ENCODE assay signal across 17 mouse cellular contexts in genomic region chr2:74738623-74739475, GRCm38 (mm10). TPM values are rescaled to one million over a fixed set of nuclear protein-coding genes. Genes with fewer than 3 reads are reported as not detected.
DNase-seq lines count a peak whose midpoint lies in the region; ATAC-seq and TF ChIP-seq lines count a peak whose summit lies in the region.
"Had no signal": no experiment of that assay in that cellular context is flagged by ENCODE, and none has a peak within 500 bp of the region (broad histone marks: within the 10 kb centered on the region; RNA-seq: fewer than 3 reads in every experiment).

No protein-coding gene starts in this region.

- no peak for TF ChIP-seq CTCF in kidney, adult 2 months (conservative IDR thresholded peaks at IDR 0.05; ENCODE audit: insufficient read depth, insufficient read length, low read depth, low read length)
- TF ChIP-seq CTCF in intestine, postnatal 0 days (IDR thresholded peaks at IDR 0.05; ENCODE audit: low read depth), result no peak

- H3K9me3 ChIP-seq in embryonic facial prominence, embryonic 14.5 days (ENCODE audit: control insufficient read depth, low read length), result no peaks in the 10 kb centered on the region
- H3K9me3 ChIP-seq in intestine, postnatal 0 days (ENCODE audit: control insufficient read depth), result no peaks in the 10 kb centered on the region
- H3K9me3 ChIP-seq in neural tube, embryonic 14.5 days (ENCODE audit: control insufficient read depth, low read length), result no peaks in the 10 kb centered on the region
- H3K9me3 ChIP-seq: embryonic facial prominence, embryonic 15.5 days; heart, embryonic 10.5 days had no signal

- peak overlapping the region; percentile 35 for H3K4me2 ChIP-seq in embryonic facial prominence, embryonic 14.5 days (ENCODE audit: low read depth, low read length)
- H3K4me2 ChIP-seq in intestine, postnatal 0 days (replicated peaks; ENCODE audit: low read depth), result peak overlapping the region; percentile 35; the same call in 1 of the 2 replicates
- H3K4me2 ChIP-seq in neural tube, embryonic 14.5 days (ENCODE audit: low read depth, low read length), result peak overlapping the region; percentile 66
- H3K4me2 ChIP-seq: embryonic facial prominence, embryonic 15.5 days had no signal

- intact Hi-C loops in gastrocnemius, postnatal 36 days (cut with DNase I), result no loop called here

- H3K4me3 ChIP-seq in kidney, adult 2 months (ENCODE audit: insufficient read depth, low read depth, low read length), result no peak overlapping the region
- H3K4me3 ChIP-seq in embryonic facial prominence, embryonic 14.5 days (ENCODE audit: low read depth, low read length), result peak overlapping the region; percentile 17; the same call in 1 of the 2 replicates
- no peak overlapping the region for H3K4me3 ChIP-seq in intestine, postnatal 0 days (ENCODE audit: low read depth, low read length)
- peak overlapping the region; percentile 2; the same call in 1 of the 2 replicates for H3K4me3 ChIP-seq in neural tube, embryonic 14.5 days (ENCODE audit: low read depth, low read length)
- H3K4me3 ChIP-seq: embryonic facial prominence, embryonic 15.5 days; heart, embryonic 10.5 days had no signal

- H3K36me3 ChIP-seq in kidney, adult 2 months (ENCODE audit: control insufficient read depth, insufficient read depth, low read length), result no peaks in the 10 kb centered on the region
- H3K36me3 ChIP-seq in embryonic facial prominence, embryonic 14.5 days (ENCODE audit: control insufficient read depth, insufficient read depth, low read length), result no peaks in the 10 kb centered on the region
- no peaks in the 10 kb centered on the region; the same call in 1 of the 2 replicates for H3K36me3 ChIP-seq in intestine, postnatal 0 days (ENCODE audit: control insufficient read depth, insufficient read depth)
- peaks cover 5% of the 10 kb centered on the region; the same call in 1 of the 2 replicates for H3K36me3 ChIP-seq in neural tube, embryonic 14.5 days (ENCODE audit: control insufficient read depth, insufficient read depth, low read length)
- H3K36me3 ChIP-seq: embryonic facial prominence, embryonic 15.5 days; heart, embryonic 10.5 days had no signal

- DNase-seq in kidney, adult 2 months, result peak; percentile 62
- no peak for DNase-seq in kidney, adult 9 months
- no peak for DNase-seq in embryonic facial prominence, embryonic 14.5 days (ENCODE audit: low spot score)
- DNase-seq in B cell, adult 2 months, result no peak
- no peak for DNase-seq in gastrocnemius, postnatal 36 days
- no peak for DNase-seq in right cerebral cortex, postnatal 10 days (ENCODE audit: low spot score in 2 of 2)
- DNase-seq: adrenal gland, postnatal 10 days; cerebellum, adult 2 months; liver; lung, postnatal 14 days; right cerebral cortex, adult 18-20 months had no signal

- 22% methylated on average over 20 of the region's 20 CpGs for WGBS in kidney, adult 2 months
- 5% methylated on average over 20 of the region's 20 CpGs for WGBS in embryonic facial prominence, embryonic 14.5 days
- WGBS in intestine, postnatal 0 days, result 10% methylated on average over 20 of the region's 20 CpGs
- WGBS in neural tube, embryonic 14.5 days, result 3% methylated on average over 20 of the region's 20 CpGs

- TF ChIP-seq POLR2A in kidney, adult 2 months (IDR thresholded peaks at IDR 0.05; ENCODE audit: low read depth, low read length), result no peak

- peak overlapping the region; percentile 8; the same call in 1 of the 2 replicates for H3K9ac ChIP-seq in embryonic facial prominence, embryonic 14.5 days (ENCODE audit: low read depth, low read length)
- no peak overlapping the region for H3K9ac ChIP-seq in intestine, postnatal 0 days (ENCODE audit: low read depth, low read length)
- H3K9ac ChIP-seq in neural tube, embryonic 14.5 days (replicated peaks; ENCODE audit: low read depth, low read length), result peak overlapping the region; percentile 62
- H3K9ac ChIP-seq: embryonic facial prominence, embryonic 15.5 days had no signal

- H3K27me3 ChIP-seq in kidney, adult 2 months (replicated peaks; ENCODE audit: control insufficient read depth, insufficient read depth, low read length), result no peaks in the 10 kb centered on the region
- peaks cover 97% of the 10 kb centered on the region for H3K27me3 ChIP-seq in embryonic facial prominence, embryonic 14.5 days (replicated peaks; ENCODE audit: control insufficient read depth, insufficient read depth, low read length)
- peaks cover 85% of the 10 kb centered on the region for H3K27me3 ChIP-seq in intestine, postnatal 0 days (replicated peaks; ENCODE audit: control insufficient read depth, insufficient read depth, low read length)
- H3K27me3 ChIP-seq in neural tube, embryonic 14.5 days (ENCODE audit: control insufficient read depth, insufficient read depth, low read length), result no peaks in the 10 kb centered on the region

- no peak for ATAC-seq in embryonic facial prominence, embryonic 14.5 days (ENCODE audit: low read depth)
- peak; percentile 36; the same call in 1 of the 2 replicates for ATAC-seq in intestine, postnatal 0 days
- no peak for ATAC-seq in neural tube, embryonic 14.5 days (ENCODE audit: low read depth)

- no peak overlapping the region; the same call in 1 of the 2 replicates for H3K27ac ChIP-seq in kidney, adult 2 months (ENCODE audit: insufficient read depth, low read depth, low read length)
- no peak overlapping the region; the same call in 1 of the 2 replicates for H3K27ac ChIP-seq in embryonic facial prominence, embryonic 14.5 days (replicated peaks; ENCODE audit: low read depth, low read length)
- H3K27ac ChIP-seq in intestine, postnatal 0 days (ENCODE audit: low read depth, low read length), result no peak overlapping the region
- H3K27ac ChIP-seq in neural tube, embryonic 14.5 days (ENCODE audit: low read depth, low read length), result peak overlapping the region; percentile 92
- H3K27ac ChIP-seq: embryonic facial prominence, embryonic 15.5 days; heart, embryonic 10.5 days had no signal

- H3K4me1 ChIP-seq in kidney, adult 2 months (ENCODE audit: control insufficient read depth, insufficient read depth, low read length), result peaks cover 5% of the 10 kb centered on the region; the same call in 1 of the 2 replicates
- H3K4me1 ChIP-seq in embryonic facial prominence, embryonic 14.5 days (ENCODE audit: control insufficient read depth, insufficient read depth, low read length), result no peaks in the 10 kb centered on the region; the same call in 1 of the 2 replicates
- H3K4me1 ChIP-seq in intestine, postnatal 0 days (replicated peaks; ENCODE audit: control insufficient read depth, insufficient read depth, low read length), result no peaks in the 10 kb centered on the region
- H3K4me1 ChIP-seq in neural tube, embryonic 14.5 days (ENCODE audit: control insufficient read depth, insufficient read depth, low read length), result peaks cover 72% of the 10 kb centered on the region

RNA-seq across cellular contexts. Expression of gene Gm28230, which starts 12.3 kb away (rescaled TPM):
- polyA plus RNA-seq in kidney, adult 2 months (2012; rRNA removed), result 5.5 and 7.8 TPM in 2 replicates
- 0.13 TPM in 1 of 2 replicates, not detected in the other for polyA plus RNA-seq in embryonic facial prominence, embryonic 14.5 days (2014; fragmentation: Nextera tagmentation; extraction: Ambion mirVana)
- 0.17 TPM in 1 of 2 replicates, not detected in the other for polyA plus RNA-seq in intestine, postnatal 0 days (2015; fragmentation: Nextera tagmentation; extraction: Ambion mirVana)
- 1.4 and 2.5 TPM in 2 replicates for polyA plus RNA-seq in neural tube, embryonic 14.5 days (2014; fragmentation: Nextera tagmentation; extraction: Ambion mirVana)
- under 1 TPM in 1 of 2 experiments, not detected in 1; 0.12 TPM for total RNA-seq in gastrocnemius, postnatal 36 days (2021)
- total RNA-seq: left cerebral cortex, adult 18-20 months had no signal

RNA-seq across cellular contexts. Expression of gene Hoxd1, which starts 23.9 kb away (rescaled TPM):
- polyA plus RNA-seq in kidney, adult 2 months (2012; rRNA removed), result 0.04 and 0.08 TPM in 2 replicates
- polyA plus RNA-seq in embryonic facial prominence, embryonic 14.5 days (2014; fragmentation: Nextera tagmentation; extraction: Ambion mirVana), result 3.9 and 4.7 TPM in 2 replicates
- not detected in 2 replicates for polyA plus RNA-seq in intestine, postnatal 0 days (2015; fragmentation: Nextera tagmentation; extraction: Ambion mirVana)
- polyA plus RNA-seq in neural tube, embryonic 14.5 days (2014; fragmentation: Nextera tagmentation; extraction: Ambion mirVana), result 0.32 and 4.6 TPM in 2 replicates
- total RNA-seq in gastrocnemius, postnatal 36 days (2021), result not detected
- total RNA-seq: adrenal gland, postnatal 10 days; left cerebral cortex, adult 18-20 months had no signal
- polyA plus RNA-seq: testis, adult 2 months had no signal

RNA-seq across cellular contexts. Expression of gene Hoxd4, which starts 27.1 kb away (rescaled TPM):
- polyA plus RNA-seq in kidney, adult 2 months (2012; rRNA removed), result 20.3 and 31.4 TPM in 2 replicates
- 0.63 and 0.82 TPM in 2 replicates for polyA plus RNA-seq in embryonic facial prominence, embryonic 14.5 days (2014; fragmentation: Nextera tagmentation; extraction: Ambion mirVana)
- 0.20 and 0.51 TPM in 2 replicates for polyA plus RNA-seq in intestine, postnatal 0 days (2015; fragmentation: Nextera tagmentation; extraction: Ambion mirVana)
- 4.7 and 5.5 TPM in 2 replicates for polyA plus RNA-seq in neural tube, embryonic 14.5 days (2014; fragmentation: Nextera tagmentation; extraction: Ambion mirVana)
- total RNA-seq in gastrocnemius, postnatal 36 days (2021), result 1 to 10 TPM; 1.1 to 1.5 TPM
- total RNA-seq: left cerebral cortex, adult 18-20 months had no signal

RNA-seq across cellular contexts. Expression of gene Hoxd3, which starts 27.1 kb away (rescaled TPM):
- polyA plus RNA-seq in kidney, adult 2 months (2012; rRNA removed), result 10.2 and 10.7 TPM in 2 replicates
- 3.8 and 4.7 TPM in 2 replicates for polyA plus RNA-seq in embryonic facial prominence, embryonic 14.5 days (2014; fragmentation: Nextera tagmentation; extraction: Ambion mirVana)
- 3.2 and 3.3 TPM in 2 replicates for polyA plus RNA-seq in intestine, postnatal 0 days (2015; fragmentation: Nextera tagmentation; extraction: Ambion mirVana)
- polyA plus RNA-seq in neural tube, embryonic 14.5 days (2014; fragmentation: Nextera tagmentation; extraction: Ambion mirVana), result 13.5 and 13.9 TPM in 2 replicates
- under 1 TPM in 1 of 2 experiments, not detected in 1; 0.32 TPM for total RNA-seq in gastrocnemius, postnatal 36 days (2021)
- total RNA-seq: left cerebral cortex, adult 18-20 months had no signal

RNA-seq across cellular contexts. Expression of gene Hoxd8, which starts 34.4 kb away (rescaled TPM):
- polyA plus RNA-seq in kidney, adult 2 months (2012; rRNA removed), result 45.8 and 46.2 TPM in 2 replicates
- 8.7 and 10.3 TPM in 2 replicates for polyA plus RNA-seq in embryonic facial prominence, embryonic 14.5 days (2014; fragmentation: Nextera tagmentation; extraction: Ambion mirVana)
- 2.2 and 2.7 TPM in 2 replicates for polyA plus RNA-seq in intestine, postnatal 0 days (2015; fragmentation: Nextera tagmentation; extraction: Ambion mirVana)
- 19.9 and 23.6 TPM in 2 replicates for polyA plus RNA-seq in neural tube, embryonic 14.5 days (2014; fragmentation: Nextera tagmentation; extraction: Ambion mirVana)
- total RNA-seq in gastrocnemius, postnatal 36 days (2021), result 10 to 100 TPM; 38.1 to 38.5 TPM
- total RNA-seq: left cerebral cortex, adult 18-20 months had no signal
- polyA plus RNA-seq: cerebellum, adult 2 months had no signal

Comparison
In these comparisons a context has a peak if more than half of its experiments do, and no peak if none do; other contexts are left out.
1. H3K4me3 ChIP-seq: peak in embryonic facial prominence, embryonic 14.5 days (single experiment) and neural tube, embryonic 14.5 days (single experiment); none in kidney, adult 2 months (single experiment) and intestine, postnatal 0 days (single experiment).
2. Peak in every context shown above with its lines, with median percentiles within 50 percentile points of each other: H3K4me2 ChIP-seq.